Mouse (Mus musculus) C2C12 (cell line): Measurements from ENCODE around the gene Ube2d2b.

Source experiments
- CEBPB ChIP-seq: IDR thresholded peaks from one replicate; pipeline ENCODE4 v1.6.1; 2011; ENCODE audit warnings: low read depth, mild to moderate bottlenecking, control low read depth, moderate library complexity
- CTCF ChIP-seq: IDR thresholded peaks from one replicate; pipeline ENCODE4 v1.5.1; 2011; ENCODE audit not compliant: control insufficient read depth, insufficient read depth, insufficient read length
- FOSL1 ChIP-seq: IDR thresholded peaks from one replicate; pipeline ENCODE4 v1.8.0; 2011; ENCODE audit warnings: mild to moderate bottlenecking, low read length; ENCODE audit not compliant: poor library complexity, insufficient read depth, severe bottlenecking
- MAX ChIP-seq: IDR thresholded peaks from one replicate; pipeline ENCODE4 v1.6.1; 2011; ENCODE audit warnings: mild to moderate bottlenecking, control low read depth
- MYOD1 ChIP-seq: IDR thresholded peaks from one replicate; pipeline ENCODE4 v1.6.1; 2011; ENCODE audit warnings: low read depth; ENCODE audit not compliant: control insufficient read depth, insufficient read length
- MYOG ChIP-seq: IDR thresholded peaks from one replicate; pipeline ENCODE4 v1.6.1; 2011; ENCODE audit not compliant: control insufficient read depth, insufficient read length; ENCODE audit errors: extremely low read depth
- USF1 ChIP-seq: IDR thresholded peaks from one replicate; pipeline ENCODE4 v1.6.1; 2011; ENCODE audit warnings: low read depth, mild to moderate bottlenecking, control low read depth, moderate library complexity

DNA sequence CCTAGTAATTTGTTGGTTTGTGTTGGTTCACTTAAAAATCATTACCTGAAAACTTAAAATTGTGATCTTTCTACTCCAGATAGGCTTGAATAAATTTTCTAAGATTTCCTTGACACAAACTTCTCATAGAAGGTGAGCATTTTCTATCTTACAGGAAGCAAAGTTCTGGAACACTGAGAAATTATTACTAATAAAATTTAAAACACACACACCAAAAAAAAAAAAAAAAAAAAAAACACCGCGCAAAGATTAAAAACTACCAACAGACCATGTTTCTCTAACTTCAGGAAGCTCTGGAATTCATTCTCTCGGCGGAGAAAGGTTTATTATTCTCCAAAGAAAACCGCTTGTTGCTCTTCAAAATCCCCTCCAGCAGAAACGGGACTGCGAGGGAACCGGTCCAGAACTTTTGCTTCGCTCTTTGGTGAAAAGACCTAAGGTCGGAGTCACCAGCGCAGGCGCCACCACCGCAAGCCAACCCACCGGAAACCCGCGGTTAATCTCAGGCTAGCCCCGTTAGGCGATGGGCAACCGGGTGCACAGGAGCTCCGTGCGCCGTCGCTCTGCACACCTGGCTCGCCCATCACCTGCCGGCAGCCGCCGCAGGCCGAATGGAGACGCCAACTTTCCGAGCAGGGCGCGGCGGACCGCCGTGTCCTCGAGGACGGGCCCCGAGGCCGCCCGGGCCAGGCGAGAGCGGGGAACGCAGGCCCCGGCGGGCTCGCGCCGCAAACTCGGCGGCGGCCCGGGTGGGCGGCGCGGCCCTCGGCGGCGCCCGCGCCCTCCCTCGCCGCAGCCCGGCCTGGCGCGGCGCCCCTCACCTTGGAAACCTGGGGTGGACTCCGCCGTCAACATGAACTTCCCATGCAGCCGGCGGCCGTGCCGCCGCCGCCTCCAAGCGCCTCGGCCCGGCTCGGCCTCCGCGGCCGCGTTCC is 38.3 kb downstream of the Ube2d2b start:
- TF ChIP-seq CTCF (no peak), CEBPB (no peak), USF1 (no peak), MAX (no peak), MYOD1 (no peak), MYOG (no peak), FOSL1 (no peak)
